Mouse (Mus musculus) heart, embryonic 10.5 days (tissue): ENCODE results near the gene BC052040. TPM values are rescaled to one million over a fixed set of nuclear protein-coding genes. Genes with fewer than 3 reads are reported as not detected.

Experiments
- DNase-seq: peaks from one replicate; pipeline ENCODE4 v3.0.0-alpha.2; 2017; ENCODE audit warnings: low spot score
- H3K27ac ChIP-seq: fragments of 300-500 bp; sonication (generic); 2 replicates; pipeline ENCODE4 v1.5.1; 2016; ENCODE audit warnings: mild to moderate bottlenecking
- H3K27me3 ChIP-seq: fragments of 300-500 bp; sonication (generic); 2 replicates; pipeline ENCODE4 v1.6.1; 2016; ENCODE audit warnings: mild to moderate bottlenecking; ENCODE audit not compliant: poor library complexity, insufficient read depth, severe bottlenecking
- H3K36me3 ChIP-seq: fragments of 300-500 bp; sonication (generic); 2 replicates; pipeline ENCODE4 v1.6.1; 2016; ENCODE audit warnings: mild to moderate bottlenecking, moderate library complexity
- H3K4me1 ChIP-seq: fragments of 300-500 bp; sonication (generic); 2 replicates; pipeline ENCODE4 v1.6.1; 2016; ENCODE audit warnings: mild to moderate bottlenecking
- H3K4me3 ChIP-seq: fragments of 300-500 bp; sonication (generic); 2 replicates; pipeline ENCODE4 v1.5.1; 2016; ENCODE audit warnings: mild to moderate bottlenecking, moderate library complexity
- H3K9me3 ChIP-seq: fragments of 300-500 bp; sonication (generic); 2 replicates; pipeline ENCODE4 v1.6.1; 2016; ENCODE audit warnings: mild to moderate bottlenecking, moderate library complexity
- WGBS: fragments of 180-500 bp; shearing (Covaris S2); methylation state at CpG from one replicate; pipeline ENCODE4 v1.1.7; 2016; 5-methylcytosine and 5-hydroxymethylcytosine counted together
- polyA plus RNA-seq: library from polyadenylated mRNA; unstranded; fragments of >200 nt; fragmentation: Nextera tagmentation; extraction: Ambion mirVana; gene quantifications from 2 replicates; pipeline ENCODE4 v1.2.1, GENCODE M21; 2016

BC052040 gene
- polyA plus RNA-seq, 1 experiment from 2014 or later = 22.4 TPM

DNA sequence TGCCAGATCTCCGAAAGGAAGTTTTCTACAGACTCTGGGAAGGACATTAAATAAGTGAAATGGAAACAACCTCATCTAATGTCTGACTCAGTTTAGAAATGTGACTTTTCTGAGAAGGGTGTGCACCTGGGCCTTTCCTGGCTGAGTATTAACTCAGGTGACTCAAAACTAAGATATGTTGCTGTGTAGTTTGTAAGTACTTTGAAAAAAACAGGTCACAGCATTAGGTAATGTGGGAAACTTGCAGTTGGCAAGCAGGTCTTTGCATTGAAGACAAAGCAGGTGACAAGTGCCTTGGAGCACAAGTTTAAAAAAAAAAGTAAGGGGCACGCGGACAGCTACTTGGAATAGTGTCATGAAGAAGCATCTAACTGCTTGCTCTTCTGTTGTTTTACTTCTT, 27.5 kb downstream of the BC052040 start:
- DNase-seq = no peak
- no peaks in the 10 kb centered on the region for H3K27me3 ChIP-seq
- no peaks in the 10 kb centered on the region for H3K36me3 ChIP-seq
- H3K9me3 ChIP-seq = no peaks in the 10 kb centered on the region
- H3K27ac ChIP-seq = no peak overlapping the region
- 94% methylated on average over 3 of the region's 3 CpGs for WGBS
- H3K4me3 ChIP-seq = no peak overlapping the region
- peaks cover 18% of the 10 kb centered on the region; the same call in 1 of the 2 replicates for H3K4me1 ChIP-seq

DNA sequence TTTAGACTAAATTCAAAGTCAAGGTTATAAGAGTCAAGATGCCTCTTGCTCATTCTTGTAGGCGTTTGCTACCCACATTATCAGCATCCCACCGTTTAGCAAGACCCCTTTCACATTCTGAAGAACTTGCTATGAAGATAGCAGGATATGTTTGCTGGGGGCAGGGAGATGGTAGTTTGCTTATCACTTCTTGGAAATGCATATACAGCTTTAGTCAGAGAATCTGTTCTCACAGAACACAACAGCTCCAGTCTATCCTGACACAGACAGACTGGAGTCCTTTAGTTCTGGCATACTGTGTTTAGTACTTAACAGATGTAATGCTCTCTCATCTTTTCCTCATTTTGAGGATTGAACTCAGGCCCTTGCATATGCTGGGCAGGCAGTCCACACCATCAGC, 28.6 kb downstream of the BC052040 start:
- H3K4me1 ChIP-seq = peaks cover 18% of the 10 kb centered on the region; the same call in 1 of the 2 replicates
- no peaks in the 10 kb centered on the region for H3K27me3 ChIP-seq
- H3K36me3 ChIP-seq = no peaks in the 10 kb centered on the region
- DNase-seq = no peak
- WGBS = 47% methylated on average over 2 of the region's 2 CpGs
- H3K27ac ChIP-seq = 0 out of 2 replicates have a peak overlapping the region, but pooled peaks have one; percentile 24
- H3K4me3 ChIP-seq = no peak overlapping the region
- H3K9me3 ChIP-seq = no peaks in the 10 kb centered on the region

DNA sequence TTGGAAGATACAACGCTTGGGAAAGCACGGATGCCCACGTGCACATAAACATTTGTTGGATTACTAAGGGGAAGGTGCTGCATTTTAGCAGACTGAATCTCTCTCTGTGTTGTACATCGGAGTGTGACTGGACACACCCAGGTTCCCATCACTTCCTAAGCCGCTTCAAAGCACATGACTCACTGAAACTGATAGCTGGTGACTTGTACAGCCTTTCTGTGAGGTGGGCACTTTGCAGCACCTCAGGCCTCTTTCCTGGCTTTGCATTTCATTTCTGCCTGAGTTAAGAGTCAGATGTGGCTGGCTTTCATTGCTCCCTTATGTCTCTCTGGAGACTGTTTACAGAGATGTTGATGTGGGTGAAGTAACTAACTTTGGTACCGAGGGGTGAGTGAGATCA, 29.0 kb downstream of the BC052040 start:
- Histone ChIP-seq H3K4me1 (peaks cover 18% of the 10 kb centered on the region; the same call in 1 of the 2 replicates), H3K27me3 (no peaks in the 10 kb centered on the region), H3K4me3 (no peak overlapping the region), H3K9me3 (no peaks in the 10 kb centered on the region), H3K27ac (0 out of 2 replicates have a peak overlapping the region, but pooled peaks have one; percentile 24), H3K36me3 (no peaks in the 10 kb centered on the region)
- no peak for DNase-seq
- WGBS = 77% methylated on average over 6 of the region's 6 CpGs

DNA sequence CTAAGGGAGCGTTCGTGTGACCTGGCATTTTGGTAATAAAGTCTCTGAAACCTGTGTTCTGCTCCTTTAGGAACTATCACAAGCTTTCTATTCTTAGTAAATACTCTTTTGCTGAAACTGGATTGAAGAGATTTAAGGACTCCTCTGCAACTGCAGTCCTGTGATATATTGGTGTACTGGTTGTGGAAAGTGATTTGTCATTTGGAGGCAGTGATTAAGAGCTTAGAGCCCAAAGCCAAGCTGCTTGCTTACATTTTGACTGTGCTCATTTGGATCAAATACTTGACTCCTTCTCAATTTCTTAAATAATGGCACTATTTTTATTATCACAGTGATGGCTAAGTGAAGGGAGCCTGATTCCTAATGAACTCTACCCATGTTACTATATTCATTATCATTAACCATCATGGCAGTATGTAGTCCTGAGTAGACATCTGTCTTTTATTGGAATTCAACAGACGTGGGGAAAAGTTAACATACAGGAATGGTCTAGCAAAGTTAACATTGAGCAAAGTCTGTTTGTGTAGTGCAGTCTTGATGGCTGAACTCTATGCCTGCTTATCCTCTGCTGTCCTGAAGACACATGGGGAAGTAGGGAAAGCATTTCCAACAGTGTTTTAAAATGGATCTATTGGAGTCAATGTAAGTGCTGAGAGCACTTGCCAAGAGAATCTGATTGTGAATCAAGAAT, 32.5 kb downstream of the BC052040 start:
- whole genome bisulfite sequencing = 87% methylated on average over 3 of the region's 3 CpGs
- no peaks in the 10 kb centered on the region for H3K9me3 ChIP-seq
- peaks cover 8% of the 10 kb centered on the region; the same call in 1 of the 2 replicates for H3K4me1 ChIP-seq
- no peaks in the 10 kb centered on the region for H3K36me3 ChIP-seq
- H3K27ac ChIP-seq = no peak overlapping the region
- no peak overlapping the region for H3K4me3 ChIP-seq
- no peaks in the 10 kb centered on the region for H3K27me3 ChIP-seq
- DNase-seq = no peak

DNA sequence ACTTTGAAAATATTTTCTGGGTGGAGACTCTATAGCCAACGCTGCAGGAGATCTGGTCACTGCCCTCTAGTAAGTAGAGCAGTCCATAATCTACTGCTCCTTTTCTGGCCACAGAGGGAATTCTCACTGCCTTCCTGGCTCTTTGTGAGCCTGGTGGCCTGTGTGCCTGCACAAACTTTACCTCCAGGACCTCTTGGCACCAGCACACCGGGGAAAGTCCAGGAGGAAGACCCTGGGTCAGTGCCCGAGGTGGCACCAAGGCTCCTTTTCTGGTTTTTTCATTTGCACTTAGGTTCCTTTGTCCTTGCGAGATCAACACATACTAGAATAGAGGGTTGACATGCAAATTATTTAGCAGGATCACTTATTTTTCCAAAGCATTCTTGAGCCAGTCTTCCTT, 47.0 kb downstream of the BC052040 start:
- Histone ChIP-seq H3K4me3 (no peak overlapping the region), H3K27me3 (no peaks in the 10 kb centered on the region), H3K4me1 (peaks cover 11% of the 10 kb centered on the region), H3K9me3 (no peaks in the 10 kb centered on the region), H3K27ac (no peak overlapping the region), H3K36me3 (no peaks in the 10 kb centered on the region)
- WGBS = 86% methylated on average over 4 of the region's 4 CpGs
- no peak for DNase-seq

DNA sequence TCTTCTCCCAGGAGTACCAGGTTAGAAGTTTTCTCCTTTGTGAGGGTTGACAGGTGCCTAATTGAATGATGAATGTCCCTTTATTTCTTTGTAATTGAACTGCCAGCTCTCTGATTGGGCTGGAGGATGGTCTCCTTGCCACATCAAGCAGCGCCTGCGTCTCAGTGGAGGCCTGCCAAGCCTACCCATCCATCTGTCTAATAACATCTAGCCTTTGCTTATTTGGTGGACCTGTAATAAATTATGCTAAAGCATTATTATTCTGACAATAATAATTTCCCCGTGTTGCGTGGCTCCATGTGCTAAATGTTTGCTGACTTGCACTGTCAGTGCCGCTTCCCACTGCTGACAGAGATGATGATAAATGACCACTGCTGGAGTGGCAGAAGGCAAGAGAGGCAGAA, 49.5 kb downstream of the BC052040 start:
- Histone ChIP-seq H3K4me1 (peaks cover 11% of the 10 kb centered on the region), H3K27ac (no peak overlapping the region), H3K27me3 (no peaks in the 10 kb centered on the region), H3K4me3 (no peak overlapping the region), H3K9me3 (no peaks in the 10 kb centered on the region), H3K36me3 (peaks cover 12% of the 10 kb centered on the region; the same call in 1 of the 2 replicates)
- 67% methylated on average over 5 of the region's 5 CpGs for WGBS
- no peak for DNase-seq

DNA sequence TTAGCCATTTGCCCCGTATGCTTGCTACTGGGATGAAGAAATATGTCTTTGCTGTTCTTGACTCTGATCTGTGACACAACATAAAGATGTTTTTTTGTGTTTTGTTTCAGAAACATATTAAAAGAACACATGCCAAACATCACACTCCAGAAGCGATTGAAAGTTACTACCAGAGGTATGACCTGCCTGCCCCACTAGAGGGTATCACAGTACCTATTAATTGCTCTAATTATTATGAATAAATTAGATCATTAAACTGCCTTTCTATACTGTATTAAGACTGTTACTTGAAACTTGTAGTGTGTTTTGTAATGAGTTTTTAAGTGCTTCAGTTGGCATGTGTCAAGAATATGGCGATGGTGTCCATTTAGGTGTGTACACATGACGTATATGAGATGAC, 50.3 kb downstream of the BC052040 start:
- Histone ChIP-seq H3K36me3 (peaks cover 12% of the 10 kb centered on the region; the same call in 1 of the 2 replicates), H3K27me3 (no peaks in the 10 kb centered on the region), H3K9me3 (no peaks in the 10 kb centered on the region), H3K4me3 (no peak overlapping the region), H3K27ac (no peak overlapping the region), H3K4me1 (peaks cover 11% of the 10 kb centered on the region)
- 90% methylated on average over 4 of the region's 4 CpGs for WGBS
- no peak for DNase-seq

DNA sequence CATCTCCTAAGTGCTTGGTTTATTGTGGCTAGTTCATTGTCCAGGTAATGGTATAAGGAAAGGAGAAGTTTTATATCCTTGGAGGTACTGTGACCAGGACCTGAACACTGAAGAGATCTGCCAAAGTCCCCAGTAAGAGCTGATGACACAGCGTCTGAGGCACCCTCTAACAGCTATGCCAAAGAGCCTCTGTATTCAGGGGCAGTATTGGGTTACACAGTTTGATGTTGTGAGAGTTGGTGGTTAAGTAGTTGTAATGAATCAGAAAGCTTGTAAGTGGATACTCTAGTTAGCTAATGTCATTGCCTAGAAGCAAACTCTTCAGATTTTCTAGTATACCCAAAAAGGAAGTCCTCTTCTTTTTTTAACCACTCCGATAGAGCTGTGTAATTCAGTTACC, 68.7 kb downstream of the BC052040 start:
- Histone ChIP-seq H3K9me3 (no peaks in the 10 kb centered on the region), H3K4me1 (no peaks in the 10 kb centered on the region), H3K36me3 (no peaks in the 10 kb centered on the region), H3K27me3 (no peaks in the 10 kb centered on the region), H3K4me3 (no peak overlapping the region), H3K27ac (no peak overlapping the region)
- WGBS = 71% methylated on average over 2 of the region's 2 CpGs
- DNase-seq = no peak

DNA sequence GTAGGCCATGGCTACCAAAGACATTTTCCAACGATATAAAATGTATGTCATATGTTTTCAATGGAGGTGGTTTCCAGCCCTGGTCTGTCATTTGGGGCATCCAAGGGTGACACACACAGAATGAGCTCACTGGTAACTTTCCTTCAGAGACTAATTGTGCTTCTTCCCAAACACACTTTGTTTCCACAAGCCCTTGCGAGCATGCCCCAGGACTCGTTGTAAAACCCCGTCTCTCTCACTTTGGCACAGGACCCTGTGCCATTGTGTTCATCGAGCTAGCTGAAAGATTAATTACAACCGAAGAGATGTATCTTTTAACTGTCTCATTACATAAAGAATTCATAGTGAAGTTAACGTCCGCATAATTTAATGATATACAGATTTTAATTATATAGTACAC, 78.2 kb downstream of the BC052040 start:
- Histone ChIP-seq H3K4me3 (no peak overlapping the region), H3K9me3 (no peaks in the 10 kb centered on the region), H3K27me3 (no peaks in the 10 kb centered on the region), H3K27ac (no peak overlapping the region), H3K4me1 (no peaks in the 10 kb centered on the region), H3K36me3 (no peaks in the 10 kb centered on the region; the same call in 1 of the 2 replicates)
- no peak for DNase-seq
- 93% methylated on average over 8 of the region's 8 CpGs for WGBS

DNA sequence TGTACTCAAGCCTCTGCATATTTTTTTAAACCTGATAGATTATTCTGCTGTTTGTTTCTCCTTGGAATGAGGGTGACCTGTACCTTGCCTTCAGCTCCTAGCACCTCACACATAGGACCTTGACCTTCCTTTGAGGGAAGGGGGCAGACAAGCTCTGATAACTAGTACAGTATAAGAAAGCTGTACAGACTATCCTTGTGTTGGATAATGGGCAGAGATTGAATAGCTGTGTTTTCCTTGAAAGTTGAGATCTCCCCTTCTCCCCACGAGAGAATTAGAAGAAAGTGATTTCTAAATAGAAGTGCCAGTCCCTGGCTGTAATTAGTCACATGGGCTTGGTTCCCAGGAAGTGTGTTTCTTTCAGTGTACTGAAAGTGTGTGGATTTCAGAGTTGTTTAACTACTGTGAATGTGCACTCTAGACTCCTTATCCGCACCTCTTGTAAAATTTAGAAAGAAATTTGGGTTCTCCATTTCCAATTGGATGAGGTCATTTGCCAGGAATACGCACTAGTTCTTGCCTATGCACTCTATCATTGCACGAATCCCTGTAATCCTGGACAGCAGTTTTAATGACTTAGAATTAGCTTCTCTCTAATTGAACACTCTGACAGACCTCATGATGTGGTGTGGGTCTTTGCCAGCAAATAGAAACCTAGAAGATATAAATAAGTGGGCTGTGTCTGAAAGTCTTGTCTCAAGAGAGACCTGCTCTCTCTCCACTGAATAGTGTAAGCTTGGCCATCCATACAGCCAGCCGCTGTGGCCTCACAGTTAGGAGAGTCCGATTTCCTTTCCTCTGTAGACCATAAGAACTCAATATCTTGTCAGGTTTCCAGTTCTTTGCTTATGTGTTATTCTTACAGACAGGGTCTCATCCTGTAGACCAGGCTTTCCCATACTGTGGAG, 79.0 kb downstream of the BC052040 start:
- Histone ChIP-seq H3K9me3 (no peaks in the 10 kb centered on the region), H3K36me3 (no peaks in the 10 kb centered on the region; the same call in 1 of the 2 replicates), H3K4me3 (no peak overlapping the region), H3K4me1 (no peaks in the 10 kb centered on the region), H3K27ac (no peak overlapping the region), H3K27me3 (no peaks in the 10 kb centered on the region)
- no peak for DNase-seq
- WGBS = 86% methylated on average over 6 of the region's 6 CpGs

DNA sequence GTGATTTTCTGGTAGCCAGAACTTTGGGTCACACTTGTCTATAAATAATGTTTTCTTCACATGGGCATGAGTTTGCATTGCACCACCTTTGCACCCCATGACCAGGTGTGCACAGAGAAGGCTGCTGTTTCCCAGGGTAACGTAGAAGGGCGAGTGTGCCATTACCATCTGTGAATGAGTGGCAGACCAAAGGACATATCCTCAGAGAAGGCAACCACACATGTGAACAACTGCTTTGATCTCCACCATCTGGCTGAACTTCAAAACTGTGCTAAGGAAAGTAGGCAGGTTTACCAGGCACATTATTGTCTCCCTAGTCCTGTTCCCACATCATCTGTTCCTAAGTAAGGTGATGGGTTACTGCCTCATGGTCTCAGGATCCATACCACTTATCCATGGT, 86.0 kb downstream of the BC052040 start:
- no peak overlapping the region for H3K27ac ChIP-seq
- DNase-seq = no peak
- H3K4me1 ChIP-seq = no peaks in the 10 kb centered on the region
- no peaks in the 10 kb centered on the region for H3K27me3 ChIP-seq
- H3K4me3 ChIP-seq = no peak overlapping the region
- WGBS = 85% methylated on average over 2 of the region's 2 CpGs
- no peaks in the 10 kb centered on the region for H3K9me3 ChIP-seq
- peaks cover 4% of the 10 kb centered on the region; the same call in 1 of the 2 replicates for H3K36me3 ChIP-seq

DNA sequence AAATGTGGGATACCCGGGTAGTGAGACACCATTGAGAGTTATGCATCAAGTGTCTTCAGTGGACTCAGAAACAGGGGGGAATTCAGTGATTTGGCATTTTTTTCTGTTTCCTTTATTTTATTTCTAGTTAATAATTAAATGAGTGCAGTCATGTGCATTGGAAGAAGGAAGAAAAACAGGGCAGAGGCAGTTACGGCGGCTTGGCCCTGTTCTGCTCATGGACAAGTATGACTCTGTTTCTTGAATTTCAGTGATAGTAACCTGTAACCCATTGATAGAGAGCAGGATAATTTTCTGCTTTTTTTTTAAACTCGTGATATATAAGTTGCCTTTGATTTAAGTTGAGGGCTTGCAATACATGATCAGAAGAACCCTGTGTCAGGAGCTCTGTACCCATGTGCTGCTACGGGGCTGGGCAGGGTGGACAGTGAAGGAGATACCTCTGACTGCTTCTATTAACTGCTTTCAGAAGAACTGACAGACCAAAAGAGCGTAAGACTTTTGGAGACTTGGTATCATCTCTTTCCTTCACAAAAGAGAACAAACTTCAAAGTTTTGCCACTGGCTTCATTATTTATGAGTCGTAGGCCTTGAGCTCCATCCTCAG, 91.6 kb downstream of the BC052040 start:
- H3K27ac ChIP-seq = no peak overlapping the region
- no peaks in the 10 kb centered on the region for H3K27me3 ChIP-seq
- H3K4me1 ChIP-seq = no peaks in the 10 kb centered on the region
- H3K4me3 ChIP-seq = no peak overlapping the region
- DNase-seq = no peak
- no peaks in the 10 kb centered on the region for H3K36me3 ChIP-seq
- no peaks in the 10 kb centered on the region for H3K9me3 ChIP-seq
- WGBS = 89% methylated on average over 7 of the region's 7 CpGs

DNA sequence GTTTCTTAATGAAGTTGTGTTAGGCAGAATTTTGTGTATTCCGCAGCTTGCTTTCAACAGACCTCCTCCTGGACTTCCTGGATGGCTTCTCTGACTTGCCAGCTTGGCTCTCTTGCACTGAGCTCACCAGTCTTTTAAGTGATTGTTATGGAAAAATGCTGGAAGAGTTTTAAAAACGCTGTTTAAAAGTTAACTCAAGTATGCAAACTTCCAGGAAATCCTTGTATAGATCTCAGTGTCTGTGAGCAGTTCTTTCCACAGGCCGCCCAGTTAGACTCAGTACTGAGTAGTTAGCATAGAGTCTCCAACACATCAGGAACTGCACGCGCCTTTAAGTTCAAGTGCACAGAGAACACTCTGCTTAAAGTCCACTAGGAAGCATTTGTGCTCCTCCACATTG, 97.3 kb downstream of the BC052040 start:
- 0 out of 2 replicates have a peak, but pooled peaks cover 2% of the 10 kb centered on the region for H3K36me3 ChIP-seq
- DNase-seq = no peak
- H3K27me3 ChIP-seq = no peaks in the 10 kb centered on the region
- no peak overlapping the region for H3K4me3 ChIP-seq
- no peaks in the 10 kb centered on the region for H3K4me1 ChIP-seq
- 74% methylated on average over 5 of the region's 5 CpGs for WGBS
- H3K27ac ChIP-seq = no peak overlapping the region
- H3K9me3 ChIP-seq = no peaks in the 10 kb centered on the region
